Comparison of ENCODE assay signal across 24 mouse cellular contexts in the genomic region with DNA sequence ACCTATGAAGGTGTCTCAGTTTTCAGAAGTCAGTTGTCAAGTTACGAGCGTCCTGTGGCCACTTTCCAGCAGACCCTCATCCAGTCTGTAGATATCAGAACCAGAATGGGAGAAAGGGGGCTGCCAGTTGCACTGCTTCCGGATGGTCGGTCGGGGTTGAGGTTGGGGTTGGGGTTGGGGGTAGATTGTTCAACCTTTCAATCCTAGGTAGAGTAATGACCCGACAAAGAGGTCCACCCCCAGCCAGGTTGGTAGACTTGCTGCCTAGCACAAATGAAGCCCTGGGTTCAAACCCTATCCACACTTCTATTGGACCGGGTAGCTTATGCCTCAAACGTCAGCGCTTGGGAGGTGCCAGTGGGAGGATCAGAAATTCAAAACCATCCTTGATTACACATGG. TPM values are rescaled to one million over a fixed set of nuclear protein-coding genes. Genes with fewer than 3 reads are reported as not detected.
"Had no signal": no experiment of that assay in that cellular context is flagged by ENCODE, and none has a peak within 500 bp of the region (broad histone marks: within the 10 kb centered on the region; RNA-seq: fewer than 3 reads in every experiment).

No protein-coding gene starts in this region.

- H3K36me3 ChIP-seq: liver, embryonic 13.5 days had no signal

- ATAC-seq: inflammation-experienced regulatory T-cells, adult 6 months; intestine, embryonic 16.5 days; lung, postnatal 0 days had no signal

- H3K4me3 ChIP-seq: left cerebral cortex, adult 2 months; liver, embryonic 13.5 days had no signal

- H3K4me1 ChIP-seq: liver, embryonic 13.5 days had no signal

- H3K27ac ChIP-seq: kidney, postnatal 0 days; left cerebral cortex, adult 2 months; liver, embryonic 13.5 days; macrophage; stomach, postnatal 0 days had no signal

- H3K4me2 ChIP-seq: liver, embryonic 13.5 days; lung, embryonic 14.5 days had no signal

- H3K9ac ChIP-seq: liver, embryonic 13.5 days; lung, embryonic 14.5 days had no signal

- DNase-seq: kidney, adult 18-20 months; kidney, adult 9 months; kidney, postnatal 36 days; layer of hippocampus, postnatal 36 days; liver, embryonic 13.5 days; lung, embryonic 14.5 days; midbrain, embryonic 14.5 days; spleen, adult 18-20 months; thymus, adult 18-20 months; thymus, postnatal 36 days had no signal

RNA-seq across cellular contexts. Expression of gene Padi1, which starts 33.1 kb away (rescaled TPM):
- total RNA-seq: layer of hippocampus, postnatal 10 days; layer of hippocampus, postnatal 36 days; left cerebral cortex, postnatal 36 days; megakaryocyte, adult 5-6 weeks had no signal
- polyA plus RNA-seq: liver, embryonic 16.5 days; macrophage; midbrain, postnatal 0 days; neural tube, embryonic 11.5 days; neural tube, embryonic 14.5 days had no signal
